9 mouse cellular contexts compared by ENCODE assay signal in the genomic region with DNA sequence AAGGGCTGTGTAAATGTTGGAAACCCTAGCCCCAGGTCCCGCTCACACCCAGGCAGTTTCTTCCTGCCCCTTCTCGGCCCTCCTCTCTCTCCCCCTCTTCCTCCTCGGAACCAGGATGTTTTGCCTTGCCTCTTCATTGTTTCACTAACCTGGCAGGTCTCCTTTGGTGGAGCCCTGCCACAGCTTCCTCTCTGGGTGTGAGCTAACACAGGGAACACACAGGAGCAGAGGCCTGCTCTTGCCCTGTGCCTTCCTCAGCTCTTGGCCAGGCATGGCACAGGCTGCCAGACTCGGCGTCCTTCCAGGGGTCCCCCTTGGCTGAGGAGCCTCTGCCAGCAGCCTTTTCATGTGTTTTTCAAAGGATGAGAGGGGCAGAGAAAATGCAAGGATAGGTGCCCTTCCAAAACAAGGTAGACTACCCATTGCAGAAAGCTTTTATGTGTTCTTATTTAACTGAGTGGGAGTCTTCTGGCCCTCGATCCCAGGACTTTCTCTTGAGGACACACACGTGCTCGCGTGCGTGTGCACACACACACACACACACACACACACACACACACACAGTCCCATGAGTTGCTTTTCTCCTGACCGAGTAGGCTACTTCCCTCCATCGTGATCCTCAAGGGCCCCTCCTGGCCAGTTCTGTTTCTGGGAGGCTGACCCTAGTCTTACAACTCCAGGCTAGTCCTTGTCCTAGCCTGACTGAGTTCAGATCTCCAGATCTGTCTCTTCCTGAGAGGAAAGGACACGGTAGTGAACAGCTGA. TPM values are rescaled to one million over a fixed set of nuclear protein-coding genes. Genes with fewer than 3 reads are reported as not detected.
DNase-seq lines count a peak whose midpoint lies in the region; ATAC-seq lines count a peak whose summit lies in the region.
"Had no signal": no experiment of that assay in that cellular context is flagged by ENCODE, and none has a peak within 500 bp of the region (broad histone marks: within the 10 kb centered on the region; RNA-seq: fewer than 3 reads in every experiment).

No protein-coding gene starts in this region.

- H3K27ac ChIP-seq in heart, embryonic 15.5 days = peak overlapping the region; percentile 79
- H3K27ac ChIP-seq in midbrain, embryonic 16.5 days (ENCODE audit: low read length) = peak overlapping the region; percentile 25

- H3K36me3 ChIP-seq in heart, embryonic 15.5 days = 0 out of 2 replicates have a peak, but pooled peaks cover 8% of the 10 kb centered on the region
- no peaks in the 10 kb centered on the region for H3K36me3 ChIP-seq in midbrain, embryonic 16.5 days (ENCODE audit: control insufficient read depth, insufficient read depth, low read length)

- intact Hi-C loops in left cerebral cortex, postnatal 10 days (cut with DNase I) = no loop called here

- H3K4me3 ChIP-seq in heart, embryonic 15.5 days = no peak overlapping the region
- H3K4me3 ChIP-seq in midbrain, embryonic 16.5 days (ENCODE audit: low read depth, low read length) = no peak overlapping the region
- H3K4me3 ChIP-seq: myocyte had no signal

- H3K9ac ChIP-seq in heart, embryonic 15.5 days = no peak overlapping the region
- no peak overlapping the region for H3K9ac ChIP-seq in midbrain, embryonic 16.5 days (ENCODE audit: low read depth, low read length)

- no peak overlapping the region for H3K4me2 ChIP-seq in heart, embryonic 15.5 days
- no peak overlapping the region for H3K4me2 ChIP-seq in midbrain, embryonic 16.5 days (ENCODE audit: low read length)

- DNase-seq in left cerebral cortex, postnatal 10 days (ENCODE audit: extremely low spot score in 1 of 2, low spot score in 2 of 2) = peak; percentile 30 to 66
- DNase-seq in left cerebral cortex, adult 8-10 months (ENCODE audit: low spot score in 2 of 2) = no peak
- peak; percentile 62 to 67 for DNase-seq in cerebellum, postnatal 36 days
- peak; percentile 57 for DNase-seq in kidney, postnatal 10 days
- no peak for DNase-seq in thymus, postnatal 10 days (ENCODE audit: low spot score in 2 of 2)

- peak; percentile 65 for ATAC-seq in heart, embryonic 15.5 days (replicated peaks; ENCODE audit: insufficient number of reproducible peaks, insufficient read depth, low FRiP score, low read depth)
- peak; percentile 69; the same call in 1 of the 2 replicates for ATAC-seq in midbrain, embryonic 16.5 days
- ATAC-seq in CD4-positive, CD25-positive, alpha-beta regulatory T cell, adult 4 months = no peak

- peaks cover 78% of the 10 kb centered on the region for H3K4me1 ChIP-seq in heart, embryonic 15.5 days (replicated peaks)
- no peaks in the 10 kb centered on the region; the same call in none of the 2 replicates for H3K4me1 ChIP-seq in midbrain, embryonic 16.5 days (ENCODE audit: control insufficient read depth, insufficient read depth, low read length)

- no peaks in the 10 kb centered on the region for H3K9me3 ChIP-seq in heart, embryonic 15.5 days (replicated peaks)
- no peaks in the 10 kb centered on the region for H3K9me3 ChIP-seq in midbrain, embryonic 16.5 days (replicated peaks; ENCODE audit: control insufficient read depth, low read length, poor library complexity, severe bottlenecking)

- WGBS in heart, embryonic 15.5 days = 58% methylated on average over 13 of the region's 13 CpGs
- 66% methylated on average over 13 of the region's 13 CpGs for WGBS in midbrain, embryonic 16.5 days

- H3K27me3 ChIP-seq in heart, embryonic 15.5 days = no peaks in the 10 kb centered on the region
- no peaks in the 10 kb centered on the region for H3K27me3 ChIP-seq in midbrain, embryonic 16.5 days (ENCODE audit: control insufficient read depth, insufficient read depth, low read depth, low read length)

RNA-seq across cellular contexts. Expression of gene Heg1, which starts 12.8 kb away (rescaled TPM):
- total RNA-seq in left cerebral cortex, postnatal 10 days (2021) = 10 to 100 TPM; 27.5 to 28.1 TPM
- total RNA-seq in left cerebral cortex, adult 8-10 months (2022) = 10 to 100 TPM; 28.1 to 32.8 (median 31.7) TPM
- polyA plus RNA-seq in heart, embryonic 15.5 days (2015; fragmentation: Nextera tagmentation; extraction: Ambion mirVana) = 30.5 and 42.5 TPM in 2 replicates
- 9.4 and 12.4 TPM in 2 replicates for polyA plus RNA-seq in midbrain, embryonic 16.5 days (2015; fragmentation: Nextera tagmentation; extraction: Ambion mirVana)
- 10 to 100 TPM; 21.1 to 31.1 TPM for polyA plus RNA-seq in CD4-positive, CD25-positive, alpha-beta regulatory T cell, adult 4 months (2017; shearing (Covaris generic))

Comparison
In these comparisons a context has a peak if more than half of its experiments do, and no peak if none do; other contexts are left out.
1. DNase-seq: peak in left cerebral cortex, postnatal 10 days (2 of 2), cerebellum, postnatal 36 days (2 of 2) and kidney, postnatal 10 days (single experiment); none in left cerebral cortex, adult 8-10 months (0 of 2) and thymus, postnatal 10 days (0 of 2).